Mouse (Mus musculus) neutrophil, adult 5-6 weeks (primary cell): ENCODE results near the gene Ppp2r5c. TPM values are rescaled to one million over a fixed set of nuclear protein-coding genes. Genes with fewer than 3 reads are reported as not detected.

Experiments used
- ATAC-seq: fragments of 151-379, 151-347 bp; 2 replicates; pipeline ENCODE4 v1.8.0; 2017; ENCODE audit warnings: mild to moderate bottlenecking, moderate TSS enrichment; ENCODE audit not compliant: insufficient number of reproducible peaks, poor library complexity, low FRiP score, severe bottlenecking; ENCODE audit errors: extremely low read depth
- total RNA-seq: library from RNA; stranded (forward); fragments of 200-1000 nt; gene quantifications from 2 replicates; pipeline ENCODE4 v1.2.3, GENCODE M21; 2017

The Ppp2r5c gene
- total RNA-seq, 1 experiment from 2014 or later, result 243 TPM

- no peak for ATAC-seq
These were observed 129.0 kb downstream of the Ppp2r5c start for GRCm38 (mm10) chr12:110575926-110576325.

DNA sequence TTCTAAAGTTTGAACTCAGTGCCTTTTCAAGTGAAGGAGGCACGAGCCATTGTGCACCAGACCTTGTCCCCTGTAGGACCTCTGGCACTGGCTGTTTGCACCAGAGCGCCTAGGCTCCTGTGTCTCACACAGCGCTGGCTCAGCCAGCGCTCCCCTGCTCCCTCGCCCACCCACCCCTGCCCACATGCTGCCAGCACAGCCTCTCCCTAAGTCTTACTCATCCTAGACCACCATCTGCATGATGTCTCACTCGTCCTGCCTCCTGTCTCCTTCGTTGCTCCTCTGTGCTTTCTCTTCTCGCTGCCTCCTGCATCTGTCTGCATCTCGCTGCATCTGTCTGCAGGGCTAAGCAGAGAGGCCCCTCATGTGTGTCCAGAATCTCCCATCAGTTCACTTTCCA is 131.4 kb downstream of the Ppp2r5c start:
- ATAC-seq, result no peak

- no peak for ATAC-seq
These were observed 141.7 kb downstream of the Ppp2r5c start for GRCm38 (mm10) chr12:110588622-110589021.

- no peak for ATAC-seq
These were observed 143.9 kb downstream of the Ppp2r5c start for GRCm38 (mm10) chr12:110590804-110591259.

DNA sequence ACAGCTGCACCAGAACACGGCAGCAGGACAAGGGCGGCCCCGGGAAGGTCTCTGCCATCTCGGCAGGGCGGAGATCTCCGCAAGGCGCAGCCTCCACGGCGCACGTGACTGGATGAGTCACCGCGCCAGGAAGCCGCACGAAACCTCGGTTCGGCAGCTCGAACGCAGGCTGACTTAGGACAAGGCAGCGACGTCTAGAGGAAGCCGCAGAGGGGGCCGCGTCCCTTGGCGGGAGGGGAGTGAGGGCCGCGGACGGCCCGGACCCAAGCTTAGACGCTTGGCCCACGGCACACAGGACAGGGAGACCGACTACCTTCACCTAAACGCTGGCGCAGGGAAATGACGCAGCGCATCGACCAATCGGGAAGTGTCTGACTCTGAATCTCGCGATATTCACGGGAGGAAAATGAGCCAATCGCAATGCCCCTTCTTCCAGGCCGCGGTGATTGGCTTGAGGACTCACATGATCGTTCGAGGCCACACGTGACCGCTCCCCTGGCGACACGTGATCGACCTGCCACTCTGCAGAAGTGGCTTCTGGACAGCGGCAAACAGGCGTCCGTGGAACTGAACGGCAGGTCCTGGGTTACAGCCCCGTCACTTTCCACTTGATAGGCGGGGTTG is 144.5 kb downstream of the Ppp2r5c start:
- ATAC-seq, result peak; percentile 95

DNA sequence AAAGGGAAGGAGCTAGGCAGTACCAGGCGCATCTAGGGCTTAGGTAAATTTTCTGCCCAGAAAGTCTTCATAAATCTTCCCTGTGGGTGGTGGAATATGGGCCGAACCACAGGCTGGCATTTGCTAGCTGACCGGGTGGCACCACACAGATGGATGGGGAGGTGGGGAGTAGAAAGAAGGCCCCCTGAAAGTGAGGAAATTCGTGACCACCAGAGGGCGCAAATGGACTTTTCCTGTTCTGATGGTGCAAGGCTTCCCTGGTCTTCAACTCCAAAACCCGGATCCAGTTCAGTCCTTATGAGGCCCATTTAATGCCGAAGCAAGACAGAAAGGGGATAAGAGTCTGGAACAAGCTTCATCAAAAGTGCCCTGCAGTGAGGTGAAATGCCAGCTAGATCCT is 151.6 kb downstream of the Ppp2r5c start:
- no peak for ATAC-seq

GRCm38 (mm10) chr12:110599791-110600190 is 152.9 kb downstream of the Ppp2r5c start:
- no peak for ATAC-seq

DNA sequence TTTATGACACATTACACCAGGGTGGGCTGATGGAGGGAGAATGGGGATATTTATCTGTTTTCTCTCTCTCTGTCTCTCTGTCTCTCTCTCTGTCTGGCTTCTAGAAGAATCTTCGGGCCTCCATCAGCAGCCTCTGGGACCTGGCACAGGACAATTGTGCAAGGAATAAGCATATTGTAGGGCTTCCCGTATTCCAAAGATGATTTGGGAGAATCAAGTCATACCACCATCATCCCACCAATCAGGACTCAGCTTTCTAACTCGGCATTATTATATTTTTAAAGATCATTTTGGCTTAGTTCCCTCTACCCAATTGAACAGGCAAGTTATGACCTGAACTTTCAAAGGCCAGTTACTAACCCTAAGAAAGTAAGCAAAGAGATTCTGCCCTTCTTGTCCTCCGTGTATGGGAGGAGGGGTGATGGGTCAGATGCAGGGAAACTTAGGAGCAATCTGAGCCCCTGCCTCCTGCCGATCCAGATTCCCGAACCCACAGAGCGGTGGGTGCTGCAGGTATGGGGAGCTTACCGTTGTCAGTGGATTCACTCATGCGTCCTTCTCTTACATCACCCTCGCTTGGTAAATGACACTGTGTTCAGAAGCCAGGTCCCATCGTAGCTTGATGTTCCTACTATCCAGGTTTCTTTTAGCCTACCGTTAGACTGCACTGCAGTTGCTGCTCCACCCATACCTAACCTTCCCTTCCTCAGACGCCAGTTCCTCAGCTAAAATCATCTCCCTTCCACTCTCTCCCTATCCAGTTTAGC is 153.5 kb downstream of the Ppp2r5c start:
- no peak for ATAC-seq

DNA sequence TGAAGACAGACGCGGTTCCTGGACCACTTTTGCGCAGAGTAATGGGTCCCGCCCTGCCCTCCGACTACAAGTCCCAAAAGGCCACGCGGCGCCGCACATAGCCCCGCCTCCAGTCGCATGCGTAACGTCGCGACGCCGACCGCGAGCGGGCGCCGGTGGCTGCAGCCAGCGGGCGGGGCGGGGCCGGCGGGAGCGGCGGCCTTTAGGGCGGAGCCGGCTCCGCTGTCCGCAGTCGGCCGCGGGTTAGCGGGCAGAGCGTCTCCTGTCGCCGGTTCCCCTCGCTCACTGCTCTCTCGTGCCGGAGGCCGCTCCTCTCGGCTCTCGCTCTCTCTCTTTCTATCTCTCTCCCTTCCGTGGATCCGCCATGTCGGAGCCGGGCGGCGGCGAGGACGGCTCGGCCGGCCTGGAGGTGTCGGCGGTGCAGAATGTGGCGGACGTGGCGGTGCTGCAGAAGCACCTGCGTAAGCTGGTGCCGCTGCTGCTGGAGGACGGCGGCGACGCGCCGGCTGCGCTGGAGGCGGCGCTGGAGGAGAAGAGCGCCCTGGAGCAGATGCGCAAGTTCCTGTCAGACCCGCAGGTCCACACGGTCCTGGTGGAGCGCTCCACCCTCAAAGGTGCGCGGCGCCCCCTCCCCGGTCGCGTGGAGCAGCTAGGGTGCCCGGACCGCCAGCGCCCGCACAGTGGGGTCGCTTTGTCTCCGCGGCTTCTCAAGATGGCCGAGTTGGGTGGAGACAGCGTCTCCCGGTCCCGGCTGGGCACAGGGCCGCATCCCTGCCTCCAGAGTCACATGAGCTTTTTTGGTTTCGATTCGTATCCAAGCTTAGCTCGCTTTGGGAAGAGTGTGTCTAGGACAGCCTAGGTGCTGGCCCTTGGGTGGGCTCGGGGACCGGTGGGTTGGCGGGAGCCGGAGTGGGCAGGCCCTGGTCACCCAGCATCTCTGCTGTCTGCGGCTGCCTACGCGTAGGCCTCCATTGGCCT is 154.6 kb downstream of the Ppp2r5c start, which contains the start of gene Dync1h1:
TSS of gene Dync1h1 (plus strand) at position 212 of the 978 bp plus-strand sequence.
- peak; percentile 90 for ATAC-seq

DNA sequence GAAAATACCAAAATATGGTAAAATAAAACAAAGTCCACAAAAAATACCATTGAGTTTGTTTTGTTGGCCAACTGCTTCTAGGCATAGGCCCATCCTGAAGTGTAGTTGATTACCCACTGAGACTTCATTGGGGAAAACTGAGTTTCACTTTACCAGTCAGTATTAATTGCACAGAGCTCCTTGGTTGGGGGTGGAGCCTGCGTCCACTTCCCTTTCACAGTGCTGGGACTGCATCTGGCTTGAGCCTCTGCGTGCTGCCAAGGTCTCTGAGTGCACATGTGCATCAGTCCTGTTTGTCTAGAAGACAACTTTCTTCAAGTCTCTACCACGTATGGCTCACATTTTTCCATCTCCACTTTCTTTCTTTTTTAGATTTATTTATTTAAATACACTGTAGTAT is 159.2 kb downstream of the Ppp2r5c start:
- ATAC-seq, result peak; percentile 37; the same call in 1 of the 2 replicates

DNA sequence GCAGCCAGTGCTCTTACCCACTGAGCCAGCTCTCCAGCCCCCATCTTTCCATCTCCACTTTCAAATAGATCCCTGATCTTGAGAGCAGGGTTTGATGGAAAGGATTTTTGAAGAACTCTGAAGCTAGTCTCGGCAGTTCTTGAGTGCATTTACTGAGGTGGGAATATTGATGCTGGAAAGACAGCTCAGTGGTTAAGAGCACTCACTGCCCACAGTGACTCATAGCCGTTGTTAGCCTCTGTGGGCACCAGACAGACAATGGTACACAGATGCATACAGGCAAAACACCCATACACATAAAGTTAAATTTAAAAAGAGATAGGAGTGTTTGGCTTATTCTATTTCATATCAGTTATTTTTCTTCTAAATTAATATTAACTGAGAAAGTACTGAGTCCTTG is 159.8 kb downstream of the Ppp2r5c start:
- ATAC-seq, result no peak

- ATAC-seq, result no peak
These were observed 161.7 kb downstream of the Ppp2r5c start for GRCm38 (mm10) chr12:110608460-110609152.

- no peak for ATAC-seq
These were observed 162.2 kb downstream of the Ppp2r5c start for GRCm38 (mm10) chr12:110609153-110609497.

- ATAC-seq, result no peak
These were observed 163.8 kb downstream of the Ppp2r5c start for GRCm38 (mm10) chr12:110610713-110611112.

DNA sequence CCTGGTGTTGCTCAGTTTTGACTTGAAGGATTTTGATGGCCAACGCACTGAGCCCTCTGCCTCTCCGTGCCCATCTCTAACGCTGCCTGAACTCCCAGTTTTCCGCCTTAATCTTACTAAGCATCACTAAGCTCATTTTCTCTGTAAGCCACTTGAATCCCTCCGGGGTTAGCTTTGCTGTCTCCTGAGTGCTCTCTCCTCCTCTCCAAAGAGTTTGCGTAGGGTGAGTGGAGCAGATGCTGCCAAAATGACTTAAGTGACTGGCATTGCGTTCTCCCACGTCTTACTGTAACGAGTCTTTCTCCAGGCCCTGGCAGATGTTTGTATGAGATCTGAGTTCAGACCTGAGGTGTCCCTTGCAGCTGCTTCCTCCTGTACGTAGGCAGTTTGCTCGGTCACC is 183.1 kb downstream of the Ppp2r5c start:
- no peak for ATAC-seq
